Mouse (Mus musculus) C2C12 (cell line): Measurements from ENCODE around the gene Shpk.

ENCODE experiments used
- CEBPB ChIP-seq: IDR thresholded peaks from one replicate; pipeline ENCODE4 v1.6.1; 2011; ENCODE audit warnings: low read depth, mild to moderate bottlenecking, control low read depth, moderate library complexity
- CTCF ChIP-seq: IDR thresholded peaks from one replicate; pipeline ENCODE4 v1.5.1; 2011; ENCODE audit not compliant: control insufficient read depth, insufficient read depth, insufficient read length
- MAX ChIP-seq: IDR thresholded peaks from one replicate; pipeline ENCODE4 v1.6.1; 2011; ENCODE audit warnings: mild to moderate bottlenecking, control low read depth
- MYOD1 ChIP-seq: IDR thresholded peaks from one replicate; pipeline ENCODE4 v1.6.1; 2011; ENCODE audit warnings: low read depth; ENCODE audit not compliant: control insufficient read depth, insufficient read length
- USF1 ChIP-seq: IDR thresholded peaks from one replicate; pipeline ENCODE4 v1.6.1; 2011; ENCODE audit warnings: low read depth, mild to moderate bottlenecking, control low read depth, moderate library complexity

GRCm38 (mm10) chr11:73207621-73208020 is 8.4 kb downstream of the Shpk start:
- TF ChIP-seq CEBPB (no peak), MYOD1 (no peak), CTCF (no peak), USF1 (no peak), MAX (no peak)
